Mouse (Mus musculus) olfactory bulb, adult 2 months (tissue): ENCODE results near the gene Fhl1.

ENCODE experiments used
- CTCF ChIP-seq: fragments of 200-500 bp; IDR thresholded peaks from 2 replicates; pipeline ENCODE4 v1.5.1; 2012; ENCODE audit warnings: low read depth, mild to moderate bottlenecking, low read length, moderate library complexity; ENCODE audit not compliant: insufficient read depth
- POLR2A ChIP-seq: fragments of 200-500 bp; IDR thresholded peaks from 2 replicates; pipeline ENCODE4 v1.6.1; 2012; ENCODE audit warnings: mild to moderate bottlenecking, low read depth, low read length, moderate library complexity; ENCODE audit not compliant: insufficient read depth

- TF ChIP-seq CTCF (no peak), POLR2A (no peak)
Observed at GRCm38 (mm10) chrX:56790591-56790990, 59.0 kb downstream of the Fhl1 start.
